Mouse (Mus musculus): ENCODE measurements around the gene Stk10. TPM values are rescaled to one million over a fixed set of nuclear protein-coding genes. Genes with fewer than 3 reads are reported as not detected.

The Stk10 gene
- polyA plus RNA-seq, 1 experiment from 2014 or later, result 0.80 TPM

GRCm38 (mm10) chr11:32580305-32580947 lies 47.3 kb downstream of the Stk10 start:
- H3K4me3 ChIP-seq (ENCODE audit: low read depth, low read length), result no peak overlapping the region
- no peak overlapping the region for H3K9ac ChIP-seq (ENCODE audit: low read length)
- H3K4me2 ChIP-seq (ENCODE audit: low read length), result no peak overlapping the region
- H3K9me3 ChIP-seq (replicated peaks; ENCODE audit: control insufficient read depth, low read length), result no peaks in the 10 kb centered on the region
- H3K27me3 ChIP-seq (replicated peaks; ENCODE audit: control insufficient read depth, insufficient read depth, low read length), result no peaks in the 10 kb centered on the region
- DNase-seq (ENCODE audit: low spot score), result no peak
- H3K36me3 ChIP-seq (ENCODE audit: control insufficient read depth, insufficient read depth, low read length), result no peaks in the 10 kb centered on the region
- H3K4me1 ChIP-seq (ENCODE audit: control insufficient read depth, insufficient read depth, low read length), result no peaks in the 10 kb centered on the region
- 73% methylated on average over 16 of the region's 16 CpGs for WGBS
- no peak overlapping the region for H3K27ac ChIP-seq (ENCODE audit: low read depth, low read length)
- ATAC-seq, result 0 out of 2 replicates have a peak, but pooled peaks have one; percentile 46

DNA sequence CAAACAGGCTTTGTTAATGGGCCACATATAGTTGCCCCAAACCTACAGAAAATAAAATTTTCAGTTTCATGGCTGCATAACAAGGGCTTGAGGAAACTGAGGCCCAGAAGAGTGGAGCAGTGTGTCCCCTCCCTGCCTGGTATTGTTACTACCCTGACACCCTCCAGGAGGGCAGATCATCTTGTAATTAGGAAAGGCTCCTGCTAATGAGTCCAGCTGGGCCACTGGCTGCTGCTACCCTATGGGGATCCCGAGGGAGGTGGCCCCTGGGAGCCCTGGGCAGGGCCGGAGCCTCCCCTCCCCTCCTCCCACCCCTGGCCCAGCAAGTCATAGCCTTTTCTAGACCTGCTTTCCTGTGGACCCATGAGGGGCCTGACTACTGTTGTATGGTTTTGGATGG lies 47.9 kb downstream of the Stk10 start:
- Histone ChIP-seq H3K27me3 (replicated peaks; ENCODE audit: control insufficient read depth, insufficient read depth, low read length) (no peaks in the 10 kb centered on the region), H3K27ac (ENCODE audit: low read depth, low read length) (no peak overlapping the region), H3K9ac (ENCODE audit: low read length) (no peak overlapping the region), H3K9me3 (replicated peaks; ENCODE audit: control insufficient read depth, low read length) (no peaks in the 10 kb centered on the region), H3K4me2 (ENCODE audit: low read length) (no peak overlapping the region), H3K36me3 (ENCODE audit: control insufficient read depth, insufficient read depth, low read length) (no peaks in the 10 kb centered on the region), H3K4me1 (ENCODE audit: control insufficient read depth, insufficient read depth, low read length) (no peaks in the 10 kb centered on the region), H3K4me3 (ENCODE audit: low read depth, low read length) (no peak overlapping the region)
- WGBS, result 32% methylated on average over 2 of the region's 2 CpGs
- DNase-seq (ENCODE audit: low spot score) (no peak), ATAC-seq (no peak)

DNA sequence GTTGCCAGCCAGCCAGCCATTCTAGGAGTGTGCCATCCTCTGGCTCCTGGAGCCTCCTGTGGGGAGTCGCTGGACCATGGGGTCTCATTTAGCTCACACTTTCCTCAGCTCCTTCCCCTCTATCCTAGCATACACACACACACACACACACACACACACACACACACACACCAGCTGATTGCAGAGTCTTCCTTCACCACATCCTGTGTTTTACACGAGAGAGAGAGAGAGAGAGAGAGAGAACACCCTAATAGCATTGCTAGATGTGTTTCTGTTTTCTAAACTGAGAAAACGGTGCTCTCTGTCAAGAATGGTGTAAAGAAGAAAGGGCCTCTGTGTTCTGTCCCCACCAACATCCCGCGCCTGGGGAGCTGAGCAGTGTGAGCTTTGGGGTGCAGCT lies 49.7 kb downstream of the Stk10 start:
- no peaks in the 10 kb centered on the region for H3K4me1 ChIP-seq (ENCODE audit: control insufficient read depth, insufficient read depth, low read length)
- no peak for DNase-seq (ENCODE audit: low spot score)
- 60% methylated on average over 5 of the region's 5 CpGs for WGBS
- no peak overlapping the region for H3K4me2 ChIP-seq (ENCODE audit: low read length)
- no peak overlapping the region for H3K27ac ChIP-seq (ENCODE audit: low read depth, low read length)
- no peak overlapping the region for H3K9ac ChIP-seq (ENCODE audit: low read length)
- ATAC-seq, result no peak
- no peaks in the 10 kb centered on the region for H3K9me3 ChIP-seq (replicated peaks; ENCODE audit: control insufficient read depth, low read length)
- H3K36me3 ChIP-seq (ENCODE audit: control insufficient read depth, insufficient read depth, low read length), result no peaks in the 10 kb centered on the region
- H3K27me3 ChIP-seq (replicated peaks; ENCODE audit: control insufficient read depth, insufficient read depth, low read length), result no peaks in the 10 kb centered on the region
- H3K4me3 ChIP-seq (ENCODE audit: low read depth, low read length), result no peak overlapping the region

DNA sequence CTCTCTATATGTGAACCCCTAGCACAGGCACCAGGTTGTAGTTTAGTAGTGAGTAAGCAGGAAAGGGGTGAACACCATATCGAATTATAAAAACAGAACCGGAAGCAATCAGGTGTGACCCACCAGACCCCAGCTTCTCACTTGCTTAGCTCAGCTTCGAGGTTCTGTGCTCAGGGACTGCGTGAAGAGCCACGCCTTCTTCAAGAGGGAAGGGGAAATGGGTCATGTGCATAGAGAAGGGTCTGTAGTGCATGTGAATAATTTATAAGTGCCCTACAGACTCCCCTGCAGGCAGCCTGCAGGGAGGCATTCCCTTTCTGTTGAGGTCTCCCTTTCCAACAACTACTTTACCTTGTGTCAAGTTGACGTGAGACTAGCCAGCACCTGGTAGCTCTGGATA lies 52.9 kb downstream of the Stk10 start:
- Histone ChIP-seq H3K4me2 (ENCODE audit: low read length) (no peak overlapping the region), H3K4me3 (ENCODE audit: low read depth, low read length) (no peak overlapping the region), H3K36me3 (ENCODE audit: control insufficient read depth, insufficient read depth, low read length) (no peaks in the 10 kb centered on the region), H3K4me1 (ENCODE audit: control insufficient read depth, insufficient read depth, low read length) (no peaks in the 10 kb centered on the region), H3K27ac (ENCODE audit: low read depth, low read length) (no peak overlapping the region), H3K9ac (ENCODE audit: low read length) (no peak overlapping the region), H3K9me3 (replicated peaks; ENCODE audit: control insufficient read depth, low read length) (no peaks in the 10 kb centered on the region), H3K27me3 (replicated peaks; ENCODE audit: control insufficient read depth, insufficient read depth, low read length) (no peaks in the 10 kb centered on the region)
- no peak for ATAC-seq
- no peak for DNase-seq (ENCODE audit: low spot score)
- WGBS, result 77% methylated on average over 6 of the region's 6 CpGs

GRCm38 (mm10) chr11:32587191-32588089 lies 54.3 kb downstream of the Stk10 start:
- no peak for ATAC-seq

DNA sequence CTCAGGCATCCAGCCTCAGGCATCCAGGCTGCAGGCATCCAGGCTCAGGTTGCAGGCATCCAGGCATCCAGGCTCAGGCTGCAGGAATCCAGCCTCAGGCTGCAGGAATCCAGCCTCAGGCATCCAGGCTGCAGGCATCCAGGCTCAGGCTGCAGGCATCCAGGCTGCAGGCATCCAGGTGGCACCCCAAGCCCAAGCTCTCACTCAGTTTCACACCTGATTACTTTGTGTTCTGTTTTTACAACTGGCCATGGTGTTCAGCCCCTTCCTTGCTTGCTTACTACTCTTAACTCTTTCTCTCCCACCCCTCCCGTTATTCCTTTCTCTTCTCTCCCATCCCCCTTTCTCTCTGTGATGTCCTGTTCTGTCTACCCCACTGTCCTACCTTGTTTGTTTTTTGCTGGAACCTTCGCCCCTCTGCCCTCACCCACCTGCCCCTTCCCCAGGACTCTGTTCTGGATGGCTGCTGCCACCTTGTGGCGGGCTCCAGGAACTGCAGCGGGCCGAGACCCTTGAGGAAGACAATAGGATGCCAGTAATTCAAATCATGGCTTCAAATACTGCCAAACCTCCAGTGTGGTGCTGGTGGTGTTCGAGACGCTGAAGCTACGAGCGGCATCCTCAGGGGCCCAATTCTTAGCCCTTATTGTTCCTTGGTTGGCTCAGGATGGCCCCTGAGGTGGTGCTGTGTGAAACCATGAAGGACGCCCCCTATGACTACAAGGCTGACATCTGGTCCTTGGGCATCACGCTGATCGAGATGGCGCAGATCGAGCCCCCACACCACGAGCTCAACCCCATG lies 55.2 kb downstream of the Stk10 start:
- peak overlapping the region; percentile 40 for H3K9ac ChIP-seq (ENCODE audit: low read length)
- WGBS, result 34% methylated on average over 15 of the region's 15 CpGs
- no peaks in the 10 kb centered on the region for H3K27me3 ChIP-seq (replicated peaks; ENCODE audit: control insufficient read depth, insufficient read depth, low read length)
- no peaks in the 10 kb centered on the region for H3K9me3 ChIP-seq (replicated peaks; ENCODE audit: control insufficient read depth, low read length)
- no peaks in the 10 kb centered on the region for H3K36me3 ChIP-seq (ENCODE audit: control insufficient read depth, insufficient read depth, low read length)
- no peak overlapping the region for H3K4me3 ChIP-seq (ENCODE audit: low read depth, low read length)
- H3K4me1 ChIP-seq (ENCODE audit: control insufficient read depth, insufficient read depth, low read length), result no peaks in the 10 kb centered on the region
- H3K27ac ChIP-seq (ENCODE audit: low read depth, low read length), result no peak overlapping the region
- ATAC-seq (peak; percentile 51), DNase-seq (ENCODE audit: low spot score) (peak; percentile 82)
- no peak overlapping the region for H3K4me2 ChIP-seq (ENCODE audit: low read length)

More at GRCm38 (mm10) chr11:32587191-32588089, 54.3 kb downstream of the Stk10 start:
- H3K27me3 ChIP-seq (replicated peaks; ENCODE audit: control insufficient read depth, insufficient read depth, low read length), result no peaks in the 10 kb centered on the region
- no peak overlapping the region for H3K4me3 ChIP-seq (ENCODE audit: low read depth, low read length)
- no peaks in the 10 kb centered on the region for H3K36me3 ChIP-seq (ENCODE audit: control insufficient read depth, insufficient read depth, low read length)
- H3K9ac ChIP-seq (ENCODE audit: low read length), result peak overlapping the region; percentile 40; the same call in 1 of the 2 replicates
- no peak overlapping the region for H3K27ac ChIP-seq (ENCODE audit: low read depth, low read length)
- H3K9me3 ChIP-seq (replicated peaks; ENCODE audit: control insufficient read depth, low read length), result no peaks in the 10 kb centered on the region
- 74% methylated on average over 17 of the region's 17 CpGs for WGBS
- no peaks in the 10 kb centered on the region for H3K4me1 ChIP-seq (ENCODE audit: control insufficient read depth, insufficient read depth, low read length)
- no peak overlapping the region for H3K4me2 ChIP-seq (ENCODE audit: low read length)
- DNase-seq (ENCODE audit: low spot score), result no peak

- Histone ChIP-seq H3K27me3 (replicated peaks; ENCODE audit: control insufficient read depth, insufficient read depth, low read length) (no peaks in the 10 kb centered on the region), H3K4me3 (ENCODE audit: low read depth, low read length) (no peak overlapping the region), H3K9me3 (replicated peaks; ENCODE audit: control insufficient read depth, low read length) (no peaks in the 10 kb centered on the region), H3K36me3 (ENCODE audit: control insufficient read depth, insufficient read depth, low read length) (no peaks in the 10 kb centered on the region), H3K27ac (ENCODE audit: low read depth, low read length) (no peak overlapping the region), H3K4me2 (ENCODE audit: low read length) (no peak overlapping the region), H3K9ac (ENCODE audit: low read length) (peak overlapping the region; percentile 37), H3K4me1 (ENCODE audit: control insufficient read depth, insufficient read depth, low read length) (no peaks in the 10 kb centered on the region)
- peak; percentile 28; the same call in 1 of the 2 replicates for ATAC-seq
- 81% methylated on average over 11 of the region's 11 CpGs for WGBS
- DNase-seq (ENCODE audit: low spot score), result no peak
Observed at GRCm38 (mm10) chr11:32588892-32589172, 55.7 kb downstream of the Stk10 start.

GRCm38 (mm10) chr11:32589201-32589600 lies 56.1 kb downstream of the Stk10 start:
- no peak overlapping the region for H3K27ac ChIP-seq (ENCODE audit: low read depth, low read length)
- 90% methylated on average over 12 of the region's 12 CpGs for WGBS
- ATAC-seq (no peak), DNase-seq (ENCODE audit: low spot score) (no peak)
- no peak overlapping the region for H3K4me2 ChIP-seq (ENCODE audit: low read length)
- no peaks in the 10 kb centered on the region for H3K9me3 ChIP-seq (replicated peaks; ENCODE audit: control insufficient read depth, low read length)
- H3K4me3 ChIP-seq (ENCODE audit: low read depth, low read length), result no peak overlapping the region
- H3K27me3 ChIP-seq (replicated peaks; ENCODE audit: control insufficient read depth, insufficient read depth, low read length), result no peaks in the 10 kb centered on the region
- no peaks in the 10 kb centered on the region for H3K4me1 ChIP-seq (ENCODE audit: control insufficient read depth, insufficient read depth, low read length)
- H3K9ac ChIP-seq (ENCODE audit: low read length), result no peak overlapping the region
- no peaks in the 10 kb centered on the region for H3K36me3 ChIP-seq (ENCODE audit: control insufficient read depth, insufficient read depth, low read length)
